Mouse (Mus musculus): ENCODE data around the gene Gm28048. TPM values are rescaled to one million over a fixed set of nuclear protein-coding genes. Genes with fewer than 3 reads are reported as not detected.

The Gm28048 gene
- polyA plus RNA-seq, 1 experiment from 2014 or later, result 34.8 TPM

DNA sequence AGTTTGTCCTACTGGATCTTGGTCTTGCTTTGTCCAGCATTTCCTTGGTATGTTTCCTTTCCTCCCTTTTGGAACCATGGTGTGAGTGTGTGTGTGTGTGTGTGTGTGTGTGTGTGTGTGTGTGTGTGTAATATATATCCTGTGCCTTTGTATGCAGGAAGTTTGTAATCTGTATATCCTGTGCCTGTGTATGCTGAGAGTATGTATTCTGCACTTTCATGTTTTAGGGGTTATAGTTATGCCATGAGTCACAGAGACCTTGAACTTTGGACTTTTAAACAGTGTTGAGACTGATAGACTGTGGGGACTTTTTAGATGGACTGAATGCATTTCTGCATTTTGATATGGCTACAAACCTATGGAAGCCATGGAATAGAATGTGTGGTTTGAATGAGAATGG lies 99.0 kb downstream of the Gm28048 start:
- Histone ChIP-seq H3K9ac (ENCODE audit: low read depth, low read length) (no peak overlapping the region), H3K27me3 (ENCODE audit: insufficient read depth, low read length) (no peaks in the 10 kb centered on the region), H3K4me3 (replicated peaks; ENCODE audit: low read depth, low read length) (no peak overlapping the region), H3K9me3 (replicated peaks; ENCODE audit: low read length) (no peaks in the 10 kb centered on the region), H3K36me3 (ENCODE audit: insufficient read depth, low read length) (no peaks in the 10 kb centered on the region), H3K4me1 (replicated peaks; ENCODE audit: insufficient read depth, low read length) (no peaks in the 10 kb centered on the region), H3K27ac (no peak overlapping the region), H3K4me2 (ENCODE audit: low read length) (no peak overlapping the region)
- TF ChIP-seq CTCF (IDR thresholded peaks at IDR 0.05; ENCODE audit: low read depth), result no peak
- DNase-seq (ENCODE audit: low spot score) (no peak), ATAC-seq (replicated peaks; ENCODE audit: low FRiP score, low read depth) (no peak)

DNA sequence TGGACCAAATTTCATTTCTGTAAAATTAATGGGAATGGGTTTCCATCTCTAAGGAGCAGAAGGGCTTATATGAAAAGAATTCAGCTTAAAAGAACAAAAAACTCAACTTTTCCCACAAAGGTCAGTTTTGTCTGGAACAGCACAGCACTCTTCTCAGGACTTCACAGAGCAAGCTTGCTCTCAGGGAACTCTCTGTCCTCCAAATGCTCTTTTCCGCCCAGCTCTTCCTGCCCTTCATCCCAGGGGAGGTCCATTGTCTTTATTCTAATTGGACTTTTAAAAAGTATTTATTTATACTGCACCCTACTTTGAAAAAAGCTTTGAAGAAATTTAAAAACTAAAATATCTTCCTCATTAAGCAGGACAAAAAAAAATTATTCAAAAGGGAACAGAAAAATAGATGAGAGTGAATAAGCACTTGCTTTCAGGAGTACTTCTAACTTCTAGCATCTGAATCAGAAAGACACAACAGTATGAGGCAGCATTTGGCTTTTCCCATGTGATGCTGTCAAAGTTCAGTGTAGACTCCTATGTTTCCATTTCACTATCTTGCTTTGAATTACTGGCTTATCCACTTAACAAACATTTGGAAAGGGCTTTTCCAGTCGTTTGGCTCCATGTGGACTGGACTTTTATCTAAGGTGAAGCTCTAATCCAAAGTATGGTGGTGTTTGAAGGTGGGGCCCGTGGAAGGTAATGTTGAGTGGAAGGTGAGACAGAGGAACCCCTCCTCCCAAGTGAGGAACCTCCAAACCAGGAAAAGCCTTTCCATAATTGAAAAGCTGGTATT lies 101.3 kb downstream of the Gm28048 start:
- H3K36me3 ChIP-seq (ENCODE audit: insufficient read depth, low read length), result no peaks in the 10 kb centered on the region
- no peaks in the 10 kb centered on the region for H3K4me1 ChIP-seq (replicated peaks; ENCODE audit: insufficient read depth, low read length)
- no peaks in the 10 kb centered on the region for H3K9me3 ChIP-seq (replicated peaks; ENCODE audit: low read length)
- H3K27me3 ChIP-seq (ENCODE audit: insufficient read depth, low read length), result no peaks in the 10 kb centered on the region
- no peak overlapping the region for H3K27ac ChIP-seq
- H3K4me3 ChIP-seq (replicated peaks; ENCODE audit: low read depth, low read length), result no peak overlapping the region
- no peak for TF ChIP-seq CTCF (IDR thresholded peaks at IDR 0.05; ENCODE audit: low read depth)
- 71% methylated on average over 3 of the region's 3 CpGs for WGBS
- DNase-seq (ENCODE audit: low spot score) (no peak), ATAC-seq (replicated peaks; ENCODE audit: low FRiP score, low read depth) (no peak)
- no peak overlapping the region for H3K4me2 ChIP-seq (ENCODE audit: low read length)
- no peak overlapping the region for H3K9ac ChIP-seq (ENCODE audit: low read depth, low read length)

DNA sequence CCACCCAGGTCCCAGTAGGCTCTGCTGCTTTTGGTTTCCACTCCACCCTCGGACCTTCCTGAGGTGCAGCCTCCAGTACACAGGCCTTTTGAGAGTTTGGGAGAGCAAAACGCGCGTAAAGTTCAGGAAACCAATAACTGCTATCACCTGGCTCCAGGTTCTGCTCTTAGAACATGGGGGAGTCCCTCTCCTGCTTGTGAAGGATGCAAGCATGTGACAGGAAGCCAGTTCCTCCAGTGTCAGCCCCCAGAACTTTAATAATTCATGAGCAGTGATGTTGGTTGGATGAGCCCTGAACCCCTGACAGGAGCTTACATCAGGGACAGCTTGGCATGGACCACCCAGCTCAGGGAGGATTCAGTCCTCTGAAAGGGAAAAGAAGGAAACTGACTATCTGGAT lies 102.2 kb downstream of the Gm28048 start:
- no peaks in the 10 kb centered on the region for H3K4me1 ChIP-seq (replicated peaks; ENCODE audit: insufficient read depth, low read length)
- no peak overlapping the region for H3K4me3 ChIP-seq (replicated peaks; ENCODE audit: low read depth, low read length)
- no peaks in the 10 kb centered on the region for H3K27me3 ChIP-seq (ENCODE audit: insufficient read depth, low read length)
- H3K27ac ChIP-seq, result no peak overlapping the region
- DNase-seq (ENCODE audit: low spot score) (no peak), ATAC-seq (replicated peaks; ENCODE audit: low FRiP score, low read depth) (no peak)
- H3K4me2 ChIP-seq (ENCODE audit: low read length), result no peak overlapping the region
- no peaks in the 10 kb centered on the region for H3K36me3 ChIP-seq (ENCODE audit: insufficient read depth, low read length)
- H3K9me3 ChIP-seq (replicated peaks; ENCODE audit: low read length), result no peaks in the 10 kb centered on the region
- 89% methylated on average over 4 of the region's 4 CpGs for WGBS
- TF ChIP-seq CTCF (IDR thresholded peaks at IDR 0.05; ENCODE audit: low read depth), result no peak
- H3K9ac ChIP-seq (ENCODE audit: low read depth, low read length), result no peak overlapping the region

DNA sequence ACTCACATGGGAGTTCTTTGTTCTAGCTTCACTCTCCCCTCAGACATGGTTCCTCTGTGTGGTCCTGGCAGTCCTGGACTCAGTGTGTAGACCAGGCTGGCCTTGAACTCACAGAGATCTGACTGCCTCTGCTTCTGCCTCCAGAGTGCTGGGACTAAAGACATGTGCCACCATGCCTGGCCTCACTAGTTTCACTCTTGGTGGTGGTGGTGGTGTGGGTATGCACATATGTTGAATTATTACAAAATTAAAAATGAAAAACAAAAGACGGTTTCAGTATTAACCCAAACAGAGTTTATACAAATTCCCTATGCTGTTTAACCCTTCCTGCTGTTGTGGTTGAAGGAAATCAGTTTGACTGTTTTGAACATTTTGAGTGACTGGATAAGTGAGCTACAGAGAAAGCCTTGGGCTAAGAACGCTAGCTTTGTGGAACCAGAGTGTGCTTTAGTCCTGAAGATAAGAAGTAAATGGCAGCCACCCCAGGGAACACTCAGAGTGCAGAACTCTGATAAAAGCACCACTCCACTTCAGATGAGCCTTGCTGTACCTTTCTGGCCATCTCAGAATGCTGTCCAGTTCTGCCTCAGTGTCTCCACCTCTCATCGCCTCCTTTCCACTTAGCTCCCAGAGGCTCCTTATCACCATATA lies 105.1 kb downstream of the Gm28048 start:
- no peak for DNase-seq (ENCODE audit: low spot score)
- TF ChIP-seq CTCF (IDR thresholded peaks at IDR 0.05; ENCODE audit: low read depth), result no peak
- H3K9ac ChIP-seq (ENCODE audit: low read depth, low read length), result no peak overlapping the region
- H3K9me3 ChIP-seq (replicated peaks; ENCODE audit: low read length), result no peaks in the 10 kb centered on the region
- ATAC-seq (replicated peaks; ENCODE audit: low FRiP score, low read depth), result no peak
- no peaks in the 10 kb centered on the region for H3K27me3 ChIP-seq (ENCODE audit: insufficient read depth, low read length)
- H3K4me1 ChIP-seq (replicated peaks; ENCODE audit: insufficient read depth, low read length), result peaks cover 9% of the 10 kb centered on the region
- 89% methylated on average over 3 of the region's 3 CpGs for WGBS
- H3K4me2 ChIP-seq (ENCODE audit: low read length), result no peak overlapping the region
- no peak overlapping the region for H3K27ac ChIP-seq
- no peak overlapping the region for H3K4me3 ChIP-seq (replicated peaks; ENCODE audit: low read depth, low read length)
- no peaks in the 10 kb centered on the region for H3K36me3 ChIP-seq (ENCODE audit: insufficient read depth, low read length)

DNA sequence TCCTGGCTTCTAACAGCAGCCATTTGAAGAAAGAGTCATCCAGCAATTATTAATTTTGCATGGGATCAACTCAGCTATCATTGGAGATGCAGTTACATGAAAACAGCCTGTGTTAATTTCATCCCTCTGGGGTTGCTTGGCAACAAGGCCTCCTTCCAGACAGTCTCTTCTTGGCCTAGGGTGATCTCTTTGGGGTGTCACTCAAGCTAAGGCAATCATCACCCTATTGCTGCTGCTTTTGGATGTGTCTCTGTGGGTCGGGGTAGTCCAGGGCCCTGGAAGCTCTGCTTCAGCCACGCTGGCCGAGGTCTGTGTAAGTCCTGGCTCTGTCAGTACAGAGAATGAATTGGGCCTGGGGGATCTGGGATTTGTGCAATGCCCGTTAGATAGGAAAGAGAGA lies 106.6 kb downstream of the Gm28048 start:
- Histone ChIP-seq H3K9me3 (replicated peaks; ENCODE audit: low read length) (no peaks in the 10 kb centered on the region), H3K27me3 (ENCODE audit: insufficient read depth, low read length) (no peaks in the 10 kb centered on the region), H3K9ac (ENCODE audit: low read depth, low read length) (no peak overlapping the region), H3K4me3 (replicated peaks; ENCODE audit: low read depth, low read length) (no peak overlapping the region), H3K4me1 (replicated peaks; ENCODE audit: insufficient read depth, low read length) (peaks cover 13% of the 10 kb centered on the region), H3K4me2 (ENCODE audit: low read length) (no peak overlapping the region), H3K36me3 (ENCODE audit: insufficient read depth, low read length) (no peaks in the 10 kb centered on the region), H3K27ac (no peak overlapping the region)
- TF ChIP-seq CTCF (IDR thresholded peaks at IDR 0.05; ENCODE audit: low read depth), result no peak
- DNase-seq (ENCODE audit: low spot score) (no peak), ATAC-seq (replicated peaks; ENCODE audit: low FRiP score, low read depth) (no peak)
- WGBS, result 80% methylated on average over 4 of the region's 4 CpGs

DNA sequence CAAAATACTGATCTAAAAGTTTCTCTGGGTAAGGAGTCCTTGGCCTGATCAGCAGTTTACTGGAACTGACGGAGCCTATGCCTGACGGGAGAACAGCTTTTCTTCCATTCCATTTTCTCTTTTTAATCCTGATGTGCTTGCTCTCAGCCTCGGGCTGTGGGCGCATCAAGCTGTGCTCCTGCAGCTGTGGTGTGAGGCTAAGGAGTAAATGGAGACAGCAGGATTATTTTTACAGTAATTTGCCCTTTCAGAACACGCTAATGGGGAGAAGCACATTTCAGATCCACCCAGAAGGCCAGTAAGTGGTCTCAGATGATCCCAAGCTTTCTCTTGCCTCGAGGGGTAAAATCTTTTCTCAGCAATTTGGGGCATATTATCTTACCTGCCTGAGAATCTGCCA lies 107.1 kb downstream of the Gm28048 start:
- WGBS, result 79% methylated on average over 6 of the region's 6 CpGs

More for the DNA sequence above, 107.1 kb downstream of the Gm28048 start:
- H3K4me2 ChIP-seq (ENCODE audit: low read length), result no peak overlapping the region
- DNase-seq (ENCODE audit: low spot score) (no peak), ATAC-seq (replicated peaks; ENCODE audit: low FRiP score, low read depth) (no peak)
- no peak overlapping the region for H3K27ac ChIP-seq
- peaks cover 13% of the 10 kb centered on the region for H3K4me1 ChIP-seq (replicated peaks; ENCODE audit: insufficient read depth, low read length)
- H3K9ac ChIP-seq (ENCODE audit: low read depth, low read length), result no peak overlapping the region
- no peak for TF ChIP-seq CTCF (IDR thresholded peaks at IDR 0.05; ENCODE audit: low read depth)
- no peak overlapping the region for H3K4me3 ChIP-seq (replicated peaks; ENCODE audit: low read depth, low read length)
- H3K36me3 ChIP-seq (ENCODE audit: insufficient read depth, low read length), result no peaks in the 10 kb centered on the region
- H3K27me3 ChIP-seq (ENCODE audit: insufficient read depth, low read length), result no peaks in the 10 kb centered on the region
- H3K9me3 ChIP-seq (replicated peaks; ENCODE audit: low read length), result no peaks in the 10 kb centered on the region
